Mouse (Mus musculus): ENCODE measurements at regions not wholly inside any gene's neighbourhood (a gene's known extent, or its start where the extent isn't known, plus 50 kb on each side); places are given as distances from the start of the nearest gene placed in this dataset.

DNA sequence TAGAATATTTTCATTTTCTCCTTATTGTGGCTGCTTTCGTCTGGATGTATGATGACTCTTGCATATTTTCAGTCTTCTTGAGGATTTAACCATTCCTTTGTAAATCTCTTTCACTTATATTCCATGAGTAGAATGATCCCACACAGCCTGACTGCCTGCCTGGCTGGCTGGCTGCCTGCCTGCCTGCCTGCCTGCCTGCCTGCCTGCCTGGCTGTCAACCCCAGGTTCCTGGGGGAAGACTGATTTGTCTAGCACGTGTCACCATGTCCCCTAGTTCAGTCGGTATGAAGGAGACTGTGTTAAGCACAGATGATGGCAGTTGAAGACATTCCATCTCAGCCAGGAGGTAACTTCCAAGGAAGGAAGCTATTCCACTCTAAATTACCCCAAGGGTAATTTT lies 370.8 kb downstream of the Nkx6-1 start:
- no peak for DNase-seq

DNA sequence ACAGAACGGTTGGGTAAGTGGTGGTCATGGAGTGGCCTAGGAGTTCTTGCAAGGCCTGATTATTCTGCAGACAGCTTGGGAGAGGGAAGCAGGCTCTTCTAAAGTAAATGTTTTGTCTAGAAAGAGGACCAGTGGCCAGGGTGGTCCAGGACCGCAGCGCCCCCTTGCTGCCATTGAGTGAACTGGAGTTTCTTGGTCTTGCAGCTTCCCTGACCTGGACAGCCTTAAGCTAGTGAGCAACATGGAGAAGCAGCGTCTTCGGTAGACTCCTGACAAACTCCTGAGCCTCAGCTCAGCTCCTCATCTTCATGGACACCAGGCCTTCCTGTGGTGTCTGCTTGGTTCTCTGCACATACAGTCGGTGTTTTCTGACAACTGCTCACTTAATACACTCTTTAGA lies 376.4 kb downstream of the Nkx6-1 start:
- DNase-seq: no peak

DNA sequence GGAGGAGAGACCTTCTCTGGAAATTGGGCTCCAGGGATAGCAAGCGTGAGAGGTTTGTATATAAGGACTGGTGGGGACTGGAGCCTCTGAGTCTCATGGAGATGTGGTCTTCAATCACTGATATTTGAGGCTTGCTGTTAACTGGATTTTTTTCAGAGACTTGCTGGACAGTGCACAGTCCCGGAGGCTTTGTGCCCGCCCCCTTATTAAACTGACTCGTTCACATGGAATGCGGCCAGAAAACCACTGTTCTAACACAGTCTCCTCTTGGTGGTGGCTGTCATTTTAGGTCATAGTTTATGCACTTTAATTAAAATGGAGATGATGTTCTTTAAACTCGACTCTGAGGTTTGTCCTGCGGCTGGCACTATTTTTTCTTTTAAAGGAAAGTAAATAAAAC lies 378.9 kb downstream of the Nkx6-1 start:
- no peak for DNase-seq

DNA sequence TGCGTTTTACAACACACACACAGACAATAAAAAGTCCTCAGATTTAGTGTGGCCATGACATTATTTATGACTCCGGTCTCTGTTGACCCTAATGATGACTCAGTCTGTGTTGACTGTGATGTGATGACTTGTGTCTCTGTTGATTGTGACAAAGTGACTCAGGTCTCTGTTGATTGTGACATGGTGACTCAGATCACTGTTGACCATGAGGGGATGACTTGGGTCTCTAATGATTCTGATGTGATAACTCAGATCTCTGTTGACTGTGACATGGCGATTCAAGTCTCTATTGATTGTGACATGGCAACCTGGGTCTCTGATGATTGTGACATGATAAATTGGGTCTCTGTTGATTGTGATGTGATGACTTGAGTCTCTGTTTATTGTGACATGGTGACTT lies 405.0 kb downstream of the Gpat3 start:
- DNase-seq: no peak

DNA sequence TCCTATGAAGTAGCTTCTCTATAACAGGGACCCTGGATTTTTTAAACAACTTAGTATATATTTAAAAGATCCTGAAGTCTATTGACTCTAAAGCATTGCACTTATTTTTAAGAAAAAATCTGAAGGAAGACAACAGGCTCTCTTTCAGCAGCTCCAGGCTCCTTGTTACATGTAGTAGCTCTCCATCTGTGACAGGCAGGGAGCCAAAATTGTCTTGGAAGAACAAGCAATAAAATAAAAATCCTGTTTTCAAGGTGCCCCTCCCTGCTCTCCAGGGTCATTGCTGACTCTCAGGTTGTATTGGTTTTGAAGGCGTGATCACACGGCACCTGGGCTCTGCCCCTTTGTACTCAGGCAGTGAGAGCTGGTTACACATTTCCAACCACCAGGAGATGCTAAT lies 397.1 kb downstream of the Gpat3 start:
- no peak for DNase-seq

DNA sequence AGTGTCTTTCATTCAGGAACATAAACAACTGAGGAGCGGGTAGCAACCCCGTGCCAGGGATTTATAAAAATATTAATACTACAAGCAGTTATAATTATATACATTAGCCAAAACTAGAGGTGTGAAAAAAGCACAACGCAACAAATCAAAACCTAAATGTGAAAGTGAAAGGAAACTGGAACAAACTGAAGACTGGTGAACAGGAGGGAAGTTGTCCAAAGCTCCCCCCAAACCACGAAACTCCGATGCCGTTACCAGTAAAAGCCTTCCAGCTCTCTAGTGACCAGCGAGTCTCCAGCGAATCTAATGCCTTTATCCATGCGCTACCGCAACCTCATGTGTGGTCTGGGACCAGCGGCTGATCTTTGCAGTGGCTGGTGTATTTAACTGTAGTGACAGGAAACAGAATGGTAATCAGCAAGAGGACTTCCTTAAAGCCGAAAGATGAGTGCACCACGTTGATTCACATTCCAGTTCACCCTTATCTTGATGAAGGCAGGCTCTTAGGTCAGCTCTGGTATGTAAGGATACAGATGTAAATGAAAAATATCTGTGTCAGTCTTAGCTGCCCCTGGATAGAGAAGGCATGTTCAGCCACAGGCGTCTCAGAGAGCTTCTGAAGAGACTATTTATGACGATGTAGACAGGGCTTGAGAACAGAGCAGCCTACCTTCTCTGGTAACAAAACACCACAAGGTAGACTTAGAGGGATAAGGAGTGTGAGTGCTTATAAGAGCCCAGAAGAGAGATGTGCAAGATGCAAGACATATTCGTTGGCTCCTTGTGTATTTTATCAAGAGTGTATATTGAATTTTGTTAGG lies 394.0 kb downstream of the Gpat3 start:
- DNase-seq: no peak

DNA sequence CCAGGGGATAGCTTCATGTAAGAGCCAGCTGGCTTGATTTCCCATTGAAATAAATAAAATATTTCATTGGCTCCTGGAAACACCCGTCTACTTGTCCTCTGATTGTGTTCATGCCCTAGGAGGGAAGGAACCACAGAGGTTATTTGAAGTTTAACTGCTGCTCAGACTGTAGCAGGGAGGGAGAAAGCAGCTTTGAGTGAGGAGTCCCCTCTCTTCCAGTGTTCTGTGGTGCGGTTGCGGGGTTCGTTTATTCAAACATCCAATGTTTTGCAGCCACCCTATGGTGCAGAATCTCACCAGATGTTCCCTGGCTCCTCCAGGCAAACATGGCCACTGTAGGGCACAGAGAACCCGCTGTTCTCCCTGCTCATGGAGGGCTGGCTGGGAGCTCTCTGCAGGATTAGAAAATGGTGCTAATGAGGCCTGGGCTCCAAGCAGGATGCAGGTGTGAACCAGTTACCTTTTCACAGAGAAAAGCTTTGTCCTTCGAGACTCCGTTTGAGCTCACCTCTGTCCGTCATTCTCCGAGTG lies 390.7 kb downstream of the Gpat3 start:
- no peak for DNase-seq

DNA sequence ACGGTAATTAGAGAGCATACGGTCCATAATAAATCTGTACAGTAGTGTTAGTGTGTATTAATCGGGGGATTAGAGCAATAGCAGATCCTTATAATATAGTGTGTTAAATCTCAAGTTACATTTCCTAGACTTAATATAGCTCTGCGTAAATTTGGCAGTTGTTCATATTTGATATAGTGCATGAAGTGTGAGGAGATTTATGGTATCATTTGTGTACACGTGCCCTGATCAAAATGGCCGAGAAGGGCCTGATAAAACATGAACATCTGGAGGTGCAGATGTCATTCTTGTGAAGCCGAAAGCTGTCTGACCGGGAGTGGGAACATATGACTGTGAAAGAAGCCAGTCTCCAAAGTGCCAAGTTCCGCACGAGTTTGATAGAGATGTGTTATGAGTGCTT lies 376.9 kb downstream of the Gpat3 start:
- no peak for DNase-seq

DNA sequence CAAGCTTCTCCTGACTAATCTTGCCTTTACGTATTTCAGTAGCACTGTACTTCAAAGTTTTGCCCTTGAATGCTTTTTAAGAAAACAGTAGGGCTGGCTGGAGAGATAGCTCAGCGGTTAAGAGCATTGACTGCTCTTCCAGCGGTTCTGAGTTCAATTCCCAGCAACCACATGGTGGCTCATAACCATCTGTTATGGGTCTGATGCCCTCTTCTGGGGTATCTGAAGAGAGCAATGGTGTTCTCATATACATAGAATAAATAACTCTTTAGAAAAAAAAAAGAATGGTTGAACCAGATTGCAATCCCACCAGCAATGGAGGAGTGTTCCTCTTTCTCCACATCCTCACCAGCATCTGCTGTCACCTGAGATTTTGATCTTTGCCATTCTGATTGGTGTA lies 372.6 kb downstream of the Gpat3 start:
- DNase-seq: no peak

DNA sequence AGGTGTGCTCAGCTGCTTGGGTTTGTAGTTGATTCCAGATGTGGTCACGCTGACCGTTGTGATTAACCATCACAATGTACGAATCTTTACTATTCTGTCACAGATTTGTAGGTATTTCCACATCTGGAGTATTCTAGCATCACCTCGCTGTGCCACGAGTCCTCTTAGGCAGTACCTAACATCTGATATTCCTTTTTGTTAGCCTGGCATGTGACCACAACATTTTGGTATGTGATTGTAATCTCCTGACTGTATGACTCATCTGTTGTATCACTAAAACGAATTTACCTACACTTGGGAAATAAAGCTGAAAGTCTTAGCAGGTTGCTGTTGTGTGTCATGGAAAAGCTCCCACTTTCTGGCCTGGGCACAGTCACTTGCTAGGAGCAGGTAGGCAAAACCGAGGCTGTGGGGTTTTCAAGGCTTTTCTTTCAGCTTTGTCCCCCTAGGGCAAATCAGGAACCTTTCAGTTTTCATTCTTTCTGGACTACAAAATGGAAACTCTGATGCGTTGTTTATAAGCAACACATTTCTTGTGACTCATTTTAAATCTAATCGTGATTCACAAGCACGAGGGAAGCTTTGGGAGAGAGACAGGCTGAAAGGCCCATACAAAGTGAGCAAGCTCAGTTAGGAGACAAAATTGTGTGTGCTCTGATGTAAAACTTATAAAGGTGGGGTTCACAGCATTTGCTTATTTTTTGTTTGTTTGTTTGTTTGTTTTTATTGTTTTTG lies 371.5 kb downstream of the Gpat3 start:
- DNase-seq: no peak

DNA sequence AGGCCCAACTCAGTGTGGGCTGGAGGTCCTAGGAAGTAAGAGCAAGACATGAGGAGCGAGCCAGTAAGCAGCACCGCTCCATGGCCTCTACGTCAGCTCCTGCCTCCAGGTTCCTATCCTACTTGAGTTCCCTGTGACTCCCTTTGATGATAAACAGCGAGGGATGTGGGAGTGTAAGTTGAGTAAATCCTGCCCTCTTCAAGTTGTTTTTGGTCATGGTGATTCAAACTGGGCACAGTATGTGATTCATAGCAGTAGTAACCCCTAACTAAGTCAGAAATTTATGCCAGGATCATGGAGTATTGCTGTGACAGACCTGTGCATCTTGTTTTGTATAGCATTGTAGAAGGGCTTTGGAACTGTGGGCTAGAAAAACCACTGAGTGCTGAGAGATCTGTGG lies 366.5 kb downstream of the Gpat3 start:
- DNase-seq: no peak

DNA sequence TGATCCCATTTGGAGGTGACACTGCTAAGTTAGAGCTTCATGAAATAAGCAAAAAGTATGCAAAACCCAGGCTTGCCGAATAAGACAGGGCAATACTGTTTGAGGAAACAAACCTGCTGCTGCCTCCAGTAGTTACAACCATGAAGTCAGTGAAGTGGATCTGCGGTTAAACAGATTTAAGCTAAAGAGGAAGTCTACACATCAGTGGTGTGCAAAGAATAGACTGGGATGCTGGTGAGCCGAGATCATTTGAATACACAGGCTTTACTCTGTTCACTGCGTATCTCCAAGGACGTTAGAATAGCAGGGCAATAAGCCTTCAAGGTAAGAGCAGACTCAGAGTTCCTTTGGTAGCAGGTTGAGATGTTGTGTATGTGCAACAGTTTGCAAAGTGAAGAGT lies 362.6 kb downstream of the Gpat3 start:
- DNase-seq: no peak

DNA sequence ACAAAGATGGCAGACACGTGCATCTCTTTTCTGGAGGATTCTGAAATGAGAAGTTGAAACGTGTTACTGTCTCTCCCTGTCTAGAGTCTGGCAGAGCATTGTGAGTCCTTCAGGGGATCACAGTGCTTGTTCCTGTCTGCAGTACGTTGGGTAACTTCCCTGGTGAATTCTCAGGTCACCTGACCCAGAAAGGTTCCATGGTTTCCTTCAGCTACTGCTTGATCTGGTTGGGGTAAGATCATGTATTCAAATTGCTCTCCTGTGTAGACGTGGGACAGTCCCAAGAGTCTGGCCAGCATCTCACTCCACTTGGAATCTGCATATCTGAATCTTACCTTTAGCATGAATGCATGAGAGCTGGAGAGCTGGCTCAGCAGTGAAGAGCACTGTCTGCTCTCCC lies 350.0 kb downstream of the Gpat3 start:
- no peak for DNase-seq

DNA sequence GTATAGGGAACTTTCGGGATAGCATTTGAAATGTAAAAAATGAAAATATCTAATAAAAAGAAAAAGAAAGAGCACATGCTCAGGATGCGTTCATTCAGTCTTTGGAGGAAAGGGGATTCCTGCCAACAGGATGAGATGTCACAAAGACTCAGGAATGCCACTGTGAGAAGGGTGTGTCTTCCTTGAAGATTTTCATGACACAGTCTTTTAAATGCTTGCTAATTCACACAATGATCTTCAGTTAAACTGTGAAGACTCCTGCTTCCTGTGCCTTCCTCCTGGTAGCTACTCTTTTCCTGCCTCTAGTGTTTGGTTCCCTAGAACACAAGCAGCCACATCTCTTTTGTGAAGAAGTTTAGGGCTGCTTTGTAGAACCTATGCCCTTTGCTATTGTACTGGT lies 345.5 kb downstream of the Gpat3 start:
- no peak for DNase-seq

DNA sequence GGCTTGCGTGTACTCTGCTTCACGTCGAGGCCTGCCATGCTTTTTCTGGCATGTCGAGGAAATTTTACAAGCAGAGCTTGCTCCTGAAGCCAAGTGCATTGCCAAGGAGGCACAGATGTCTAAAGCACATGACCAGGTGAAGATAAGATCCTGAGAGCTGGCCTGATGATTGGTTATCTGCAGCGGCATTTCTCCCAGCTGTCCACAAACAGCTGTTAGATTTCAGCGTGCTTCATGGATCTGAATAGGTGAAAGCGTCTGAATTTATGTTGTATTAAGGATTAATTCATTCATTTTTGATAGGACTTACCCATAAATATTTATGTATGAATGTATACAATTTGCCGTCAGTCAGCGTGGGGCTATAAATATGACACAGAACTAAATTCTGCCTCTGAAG lies 327.7 kb downstream of the Gpat3 start:
- no peak for DNase-seq

DNA sequence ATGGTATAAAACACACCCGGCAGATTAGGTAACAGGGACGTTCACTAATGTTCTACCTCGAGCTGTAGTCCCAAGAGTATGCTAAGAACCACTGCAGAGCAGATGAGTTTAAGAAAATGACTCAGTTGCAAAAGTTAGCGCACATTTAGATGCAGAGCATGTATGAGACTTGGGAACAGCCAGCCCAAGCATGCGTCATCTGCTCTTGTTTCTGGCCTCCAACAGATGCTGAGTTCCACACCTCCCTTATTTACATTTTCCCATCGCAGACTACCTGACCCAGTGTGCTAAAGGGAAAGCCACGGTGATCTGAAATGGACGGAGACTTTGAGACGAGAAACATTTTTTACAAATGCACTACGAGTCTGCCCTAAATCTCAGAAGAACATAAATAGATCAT lies 327.3 kb downstream of the Gpat3 start:
- DNase-seq: no peak

DNA sequence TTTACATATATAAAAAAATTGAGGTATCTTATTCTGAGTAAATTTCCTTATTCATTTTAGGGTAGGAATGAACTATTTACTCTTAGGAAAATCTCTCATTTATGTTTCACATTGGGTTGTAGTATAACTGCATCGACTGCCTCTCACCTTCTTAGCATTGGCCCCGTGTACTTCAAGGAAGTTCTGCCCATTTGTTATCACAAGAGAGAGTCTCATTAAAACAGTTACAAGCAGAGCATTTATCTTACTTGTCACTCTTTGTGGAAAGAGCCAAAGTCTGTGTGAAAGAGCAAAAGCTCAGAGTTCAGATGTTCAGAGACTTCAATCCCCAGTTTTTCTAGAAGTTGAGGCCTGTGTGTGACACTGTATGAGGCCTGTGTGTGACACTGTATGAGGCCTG lies 323.6 kb downstream of the Gpat3 start:
- no peak for DNase-seq

DNA sequence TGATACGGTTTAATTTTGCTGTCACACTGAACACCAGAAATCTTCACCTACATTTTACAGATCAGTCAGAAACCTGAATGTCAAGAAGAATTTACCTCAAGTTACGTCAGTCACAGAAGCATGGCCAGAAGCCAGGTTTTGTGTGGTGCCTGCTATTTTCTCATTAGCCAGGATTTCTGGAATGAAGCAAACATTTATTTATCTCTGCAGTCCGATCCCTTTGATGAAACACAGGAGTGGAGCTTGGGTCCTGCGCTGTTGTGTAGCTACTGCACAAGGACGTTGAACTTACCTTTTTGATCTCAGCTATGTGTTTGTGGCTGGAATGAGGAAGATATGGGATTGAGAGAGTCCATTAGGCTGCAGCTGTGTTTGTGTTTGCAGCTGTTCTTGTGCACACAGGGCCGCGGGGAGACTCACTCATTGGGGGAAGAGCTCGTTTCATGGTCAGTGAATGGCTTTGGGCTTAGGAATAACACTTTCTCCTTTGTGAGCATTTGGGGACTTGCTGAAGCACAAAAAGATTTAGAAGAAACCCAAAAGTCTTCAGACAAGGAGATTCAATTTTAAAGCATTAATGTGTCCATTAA lies 318.2 kb downstream of the Gpat3 start:
- no peak for DNase-seq

DNA sequence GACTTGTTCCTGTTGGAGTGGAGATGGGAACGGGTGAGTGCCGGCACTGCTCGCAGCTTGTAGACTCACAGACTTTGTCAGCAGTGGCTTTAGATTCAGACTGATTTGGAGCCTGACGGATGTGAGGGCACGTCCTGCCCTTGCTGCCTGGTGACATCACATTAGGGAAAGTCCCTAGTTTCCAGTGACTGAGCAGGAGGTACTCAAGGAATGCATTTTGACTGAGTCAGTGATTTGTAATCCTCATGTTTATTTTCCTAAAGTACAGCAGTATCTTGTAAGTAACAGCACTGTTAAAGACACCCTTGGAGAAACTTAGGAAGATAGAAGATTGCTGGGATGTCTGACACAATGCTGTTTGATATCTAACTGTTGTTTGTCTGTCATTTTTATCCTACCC lies 317.6 kb downstream of the Gpat3 start:
- DNase-seq: no peak

DNA sequence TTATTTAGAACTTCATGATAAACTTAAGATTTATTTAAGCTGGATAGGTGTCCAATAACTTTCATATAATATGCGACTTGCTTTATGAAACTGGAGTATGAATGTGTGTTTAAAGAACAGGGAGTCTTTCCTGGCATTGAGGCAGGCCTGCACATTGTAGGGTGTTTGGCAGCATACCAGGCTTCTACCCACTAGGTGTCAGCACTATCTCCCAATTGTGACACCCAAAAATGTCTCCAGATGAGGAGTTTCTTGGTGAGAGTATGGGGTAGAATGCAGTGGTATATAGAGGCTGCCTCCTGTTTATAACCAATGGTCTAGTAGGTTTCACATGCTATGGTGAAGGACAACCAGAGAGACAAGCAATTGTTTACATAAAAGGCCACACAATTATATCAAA lies 311.9 kb downstream of the Gpat3 start:
- DNase-seq: no peak

DNA sequence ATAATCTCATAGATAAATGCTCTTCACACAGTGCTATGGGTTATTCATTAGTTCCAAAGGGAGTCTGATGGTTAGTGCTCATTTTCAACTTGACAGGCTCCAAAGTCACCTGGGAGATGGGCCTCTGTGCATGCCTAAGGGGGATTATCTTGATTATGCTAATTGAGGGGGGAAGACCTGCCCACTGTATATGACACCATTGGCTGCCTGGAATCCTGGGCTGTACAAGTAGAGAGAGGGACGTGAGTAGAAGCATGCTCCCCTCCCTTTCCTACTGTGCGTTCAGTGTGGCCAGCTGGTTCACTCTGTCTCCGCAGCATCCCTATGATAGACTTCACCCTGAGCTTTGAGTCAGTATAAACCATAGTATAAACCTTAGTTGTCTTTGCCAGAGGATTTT lies 300.8 kb downstream of the Gpat3 start:
- DNase-seq: no peak

DNA sequence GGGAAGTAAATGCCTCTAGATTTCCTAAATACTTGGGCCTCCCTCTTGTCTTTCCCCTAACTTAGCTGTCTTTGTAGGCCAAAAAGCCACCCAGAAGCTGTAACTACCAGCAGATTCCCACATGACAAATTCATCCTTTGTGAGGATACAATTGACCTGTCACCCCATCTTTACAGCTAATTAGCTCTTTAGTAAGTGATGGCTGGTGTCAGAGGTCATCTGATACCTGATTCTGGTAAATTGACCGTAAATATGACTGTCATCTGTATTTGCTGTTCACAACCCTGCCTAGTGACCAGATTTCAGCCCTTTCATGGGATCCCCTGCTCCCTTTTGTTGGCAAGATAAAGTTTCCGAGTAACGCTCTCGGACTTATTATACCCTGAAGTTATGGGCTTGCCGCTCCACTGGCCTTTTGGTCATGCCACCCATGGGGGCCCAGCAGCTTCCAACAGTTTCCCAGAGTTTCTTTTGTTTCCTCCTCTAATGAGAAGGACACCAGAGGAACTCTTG lies 279.5 kb downstream of the Gpat3 start:
- no peak for DNase-seq

DNA sequence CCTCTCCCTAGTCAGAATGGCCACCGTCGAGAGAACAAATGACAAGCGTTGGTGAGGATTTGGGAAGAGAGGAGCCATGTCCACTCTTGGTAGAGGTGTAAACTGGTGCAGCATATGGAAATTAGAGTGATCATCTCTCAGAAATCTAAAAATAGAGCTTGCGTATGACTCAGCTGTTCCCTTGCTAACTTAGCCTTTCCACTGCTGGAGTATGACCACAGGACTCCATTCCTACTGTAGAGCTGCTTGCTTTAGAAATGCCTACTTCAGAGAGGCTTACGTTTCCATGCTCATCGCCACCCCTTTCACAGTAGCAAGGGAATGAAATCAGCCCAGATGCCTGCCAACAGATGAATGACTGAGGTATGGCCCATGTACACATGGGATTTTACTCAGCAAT lies 277.4 kb downstream of the Gpat3 start:
- DNase-seq: no peak
